Mouse (Mus musculus) left cerebral cortex, adult 18-20 months (tissue): ENCODE results near the gene 9230112D13Rik. TPM values are rescaled to one million over a fixed set of nuclear protein-coding genes. Genes with fewer than 3 reads are reported as not detected.

Experiments used
- DNase-seq, 2 experiments: peaks; one replicate each; pipeline ENCODE4 v3.0.0; 2021 to 2022; ENCODE audit warnings: low spot score in 2 of 2, mixed read lengths in 1 of 2
- total RNA-seq, 2 experiments: library from RNA; stranded (reverse); gene quantifications; 2 replicates each; pipeline ENCODE4 v1.2.3; 2021

Gene 9230112D13Rik
- total RNA-seq, 2 experiments from 2014 or later, result not detected

DNA sequence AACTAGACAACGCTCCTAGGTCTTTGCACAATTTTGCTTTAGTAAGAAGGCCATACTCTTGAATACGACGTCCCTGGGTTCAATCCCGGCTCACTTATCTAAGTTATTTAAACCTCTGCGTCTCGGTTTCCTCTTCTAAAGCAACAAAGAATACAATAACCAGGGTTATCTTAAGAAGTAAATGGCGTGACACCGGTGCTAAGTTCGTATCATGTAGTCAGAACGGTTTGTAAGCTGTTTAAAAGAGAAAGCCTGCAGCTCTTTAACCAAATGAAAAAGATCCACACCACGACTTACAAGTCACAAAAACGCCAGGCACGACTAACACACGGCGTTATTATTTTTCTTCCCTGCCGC is 21.2 kb downstream of the 9230112D13Rik start:
- DNase-seq, result no peak

DNA sequence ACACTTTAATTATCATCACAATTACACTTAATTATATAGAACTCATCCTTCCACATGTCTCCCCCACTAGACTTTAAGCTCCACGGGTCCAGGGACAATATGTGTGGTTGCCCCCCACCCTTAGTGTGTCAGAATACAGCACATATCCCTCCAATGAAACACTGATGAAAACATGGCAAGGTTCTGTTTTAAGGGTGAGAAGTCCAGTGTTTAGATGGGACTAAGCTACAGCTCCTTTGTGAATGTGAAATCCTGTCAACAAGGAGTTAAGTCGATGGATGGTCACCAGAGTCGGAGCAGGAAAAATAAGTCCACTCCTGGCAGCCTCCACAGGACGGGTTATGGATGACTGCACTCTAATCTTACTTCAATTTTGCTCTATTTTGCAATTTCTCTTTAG is 22.3 kb downstream of the 9230112D13Rik start:
- DNase-seq, result no peak

DNA sequence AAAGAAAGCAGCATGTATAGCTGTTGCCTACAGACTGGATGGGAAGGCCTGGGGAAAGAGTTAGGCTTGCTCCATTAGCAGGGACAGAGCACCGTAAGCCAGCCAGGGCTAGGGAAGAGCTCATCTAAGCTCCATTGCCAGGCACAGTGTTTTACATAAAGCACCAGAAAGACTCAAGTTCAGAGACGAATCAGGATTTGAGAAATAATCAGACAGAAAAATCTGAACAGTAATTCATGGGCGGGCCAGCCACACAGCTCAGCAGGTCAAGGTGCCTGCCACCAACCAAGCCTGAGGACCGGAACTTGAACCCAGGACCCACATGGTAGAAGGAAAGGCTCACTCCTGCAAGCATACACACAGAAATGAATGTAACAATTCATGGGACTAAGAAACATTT is 22.9 kb downstream of the 9230112D13Rik start:
- no peak for DNase-seq

DNA sequence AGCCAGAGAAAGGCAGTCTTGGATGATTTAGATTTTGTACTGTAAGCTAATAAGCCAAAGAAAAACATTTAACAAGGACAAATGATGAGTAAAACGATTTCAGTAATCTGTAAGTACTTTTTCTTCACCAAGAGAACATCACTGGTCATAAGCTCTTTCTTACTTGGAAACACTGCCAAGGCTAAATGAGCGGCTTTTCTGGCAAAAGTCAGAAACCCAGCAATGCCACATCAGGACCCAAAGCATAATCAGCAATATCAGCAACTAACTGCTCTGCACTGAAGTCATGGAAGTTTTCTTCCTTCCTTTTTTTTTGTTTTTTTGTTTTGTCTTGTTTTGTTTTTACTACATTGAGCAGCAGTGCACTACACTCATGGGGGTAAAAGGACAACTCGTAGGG is 25.3 kb downstream of the 9230112D13Rik start:
- DNase-seq, result no peak

GRCm38 (mm10) chr14:34493682-34494081 is 28.9 kb downstream of the 9230112D13Rik start:
- DNase-seq, result no peak

DNA sequence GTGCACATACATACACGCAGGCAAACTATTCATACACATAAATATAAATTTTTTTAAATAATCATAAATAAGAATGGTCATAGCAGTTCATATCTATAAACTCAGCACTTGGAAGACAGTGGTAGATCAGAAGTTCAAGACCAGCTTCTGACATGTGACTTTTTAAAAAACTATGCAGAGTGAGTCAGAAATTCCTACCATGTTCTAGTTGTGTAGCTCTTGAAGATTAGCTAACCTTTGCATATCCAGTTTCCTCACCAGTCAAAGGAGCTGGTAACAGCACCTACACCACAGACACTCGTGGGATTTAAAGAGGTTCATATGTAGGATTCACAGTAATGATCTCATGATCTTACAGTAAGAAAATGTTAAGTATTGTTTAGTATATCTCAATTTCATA is 29.9 kb downstream of the 9230112D13Rik start:
- no peak for DNase-seq

DNA sequence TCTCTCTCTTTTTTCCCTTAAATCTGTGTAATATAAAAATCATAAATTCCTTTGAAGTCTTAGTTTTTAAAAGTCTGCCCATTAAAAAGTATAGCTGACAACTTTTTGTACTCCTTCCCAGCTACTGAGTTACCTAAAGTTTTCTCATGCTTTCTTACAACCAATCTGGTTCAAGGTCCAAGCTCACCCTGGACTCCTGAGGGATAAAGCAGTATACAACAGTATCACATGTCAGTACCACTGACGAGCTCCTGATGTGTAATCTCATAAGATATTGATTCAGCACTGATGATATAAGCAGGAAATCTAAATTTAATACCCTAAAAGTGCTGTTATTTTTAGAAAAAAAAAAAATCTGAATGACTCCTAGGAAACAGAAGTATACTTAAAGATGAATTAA is 31.6 kb downstream of the 9230112D13Rik start:
- DNase-seq, result no peak

DNA sequence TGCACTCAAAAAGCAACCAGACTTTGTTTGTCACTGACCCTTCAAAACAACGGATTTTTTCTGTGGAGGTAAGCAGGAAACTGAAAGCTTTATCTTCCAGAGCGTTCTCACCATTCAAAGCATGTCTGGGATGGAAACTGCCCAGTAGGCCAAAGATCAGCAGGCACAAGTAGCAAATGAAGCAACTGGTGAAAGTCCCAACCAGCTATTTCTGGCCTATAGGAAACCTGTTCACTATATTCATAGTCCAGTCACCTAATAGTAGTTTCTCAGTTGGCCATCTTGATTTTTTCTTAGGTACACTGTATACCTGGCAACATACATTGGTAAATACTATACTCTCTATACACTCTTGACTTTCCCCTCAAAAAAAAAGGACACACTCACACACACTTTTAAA is 32.7 kb downstream of the 9230112D13Rik start:
- no peak for DNase-seq

DNA sequence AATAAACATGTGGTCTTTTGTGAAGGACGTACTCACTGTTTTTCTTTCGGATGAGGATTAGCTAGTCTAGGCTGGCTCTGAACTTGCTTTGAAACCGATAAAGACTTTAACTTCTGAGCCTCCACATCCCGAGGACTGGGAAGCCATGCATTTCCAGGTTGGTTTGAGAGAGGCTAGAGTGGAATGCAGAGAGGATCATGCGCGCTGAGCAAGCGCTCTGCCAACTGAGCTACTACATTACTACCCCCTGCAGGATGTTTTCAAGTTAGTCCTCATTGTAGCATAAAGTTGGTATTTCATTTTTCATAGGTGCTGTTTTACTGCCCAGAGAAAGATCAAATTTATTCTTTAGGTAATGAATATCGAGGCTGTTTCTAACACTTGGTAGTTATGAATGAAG is 36.4 kb downstream of the 9230112D13Rik start:
- DNase-seq, result no peak

GRCm38 (mm10) chr14:34483469-34484341 is 38.9 kb downstream of the 9230112D13Rik start:
- DNase-seq, result no peak

DNA sequence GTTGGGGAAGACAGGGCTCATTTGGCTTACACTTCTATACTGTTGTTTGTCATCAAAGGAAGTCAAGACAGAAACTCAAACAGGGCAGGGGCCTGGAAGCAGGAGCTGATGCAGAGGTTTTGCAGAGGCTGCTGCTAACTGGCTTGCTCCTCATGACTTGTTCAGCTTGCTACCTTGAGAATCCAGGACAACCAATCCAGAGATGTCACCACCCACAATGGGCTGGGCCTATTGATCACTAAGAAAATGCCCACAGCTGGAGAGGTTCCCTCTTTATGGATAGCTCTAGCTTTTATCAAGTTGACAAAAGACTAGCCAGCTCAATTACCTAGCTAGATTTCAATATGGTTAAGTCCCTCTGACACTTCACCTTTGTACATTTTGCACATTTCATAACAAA is 51.0 kb downstream of the 9230112D13Rik start:
- DNase-seq, result no peak

DNA sequence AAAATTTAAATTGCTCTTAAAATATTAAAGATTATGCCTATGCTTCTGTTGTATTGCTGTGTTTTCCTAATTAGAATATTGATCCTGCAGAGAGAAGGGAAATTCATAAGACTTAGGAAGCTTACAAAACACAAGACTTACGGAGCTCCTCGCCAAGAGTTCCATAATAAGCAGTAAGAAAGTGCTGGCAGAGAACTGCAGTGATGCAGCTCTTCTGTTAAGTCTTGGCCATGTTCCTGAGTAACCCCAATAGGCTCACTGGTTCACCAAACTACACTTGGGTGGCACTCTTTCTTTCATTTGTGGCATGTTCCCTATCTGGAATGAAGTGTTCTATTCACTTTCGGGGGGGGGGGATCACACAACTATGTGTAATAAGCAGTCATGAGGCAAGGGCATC is 56.3 kb downstream of the 9230112D13Rik start:
- DNase-seq, result no peak

Other genes starting within 250 kb of the 9230112D13Rik start
- gene Shld2, start 212.3 kb downstream of the 9230112D13Rik start, total RNA-seq, result 10 to 100 TPM in 1 of 2 experiments, 1 to 10 TPM in 1; 10.0 to 11.9 TPM
- gene Glud1, start 212.1 kb downstream of the 9230112D13Rik start, total RNA-seq, result 100 to 1,000 TPM; 270 to 302 TPM
- not detected for gene Fam25c, start 167.4 kb downstream of the 9230112D13Rik start, total RNA-seq
- gene Sncg, start 148.0 kb downstream of the 9230112D13Rik start, total RNA-seq, result 1 to 10 TPM; 5.4 to 5.8 TPM
- gene Mmrn2, start 147.3 kb downstream of the 9230112D13Rik start, total RNA-seq, result 1 to 10 TPM; 4.0 to 4.3 TPM
- 10 to 100 TPM; 32.8 to 33.6 TPM for gene Bmpr1a, start 19.5 kb downstream of the 9230112D13Rik start, total RNA-seq
- gene Ldb3, start 65.9 kb upstream of the 9230112D13Rik start, total RNA-seq, result 1 to 10 TPM; 2.2 to 3.1 TPM
- gene Opn4, start 77.3 kb upstream of the 9230112D13Rik start, total RNA-seq, result not detected
- 10 to 100 TPM; 44.7 to 46.0 TPM for gene Wapl, start 151.1 kb upstream of the 9230112D13Rik start, total RNA-seq